Mouse (Mus musculus): ENCODE measurements around the gene Btbd19. TPM values are rescaled to one million over a fixed set of nuclear protein-coding genes. Genes with fewer than 3 reads are reported as not detected.

Gene Btbd19
- total RNA-seq, 2 experiments from 2014 or later: 11.6 to 13.4 TPM

DNA sequence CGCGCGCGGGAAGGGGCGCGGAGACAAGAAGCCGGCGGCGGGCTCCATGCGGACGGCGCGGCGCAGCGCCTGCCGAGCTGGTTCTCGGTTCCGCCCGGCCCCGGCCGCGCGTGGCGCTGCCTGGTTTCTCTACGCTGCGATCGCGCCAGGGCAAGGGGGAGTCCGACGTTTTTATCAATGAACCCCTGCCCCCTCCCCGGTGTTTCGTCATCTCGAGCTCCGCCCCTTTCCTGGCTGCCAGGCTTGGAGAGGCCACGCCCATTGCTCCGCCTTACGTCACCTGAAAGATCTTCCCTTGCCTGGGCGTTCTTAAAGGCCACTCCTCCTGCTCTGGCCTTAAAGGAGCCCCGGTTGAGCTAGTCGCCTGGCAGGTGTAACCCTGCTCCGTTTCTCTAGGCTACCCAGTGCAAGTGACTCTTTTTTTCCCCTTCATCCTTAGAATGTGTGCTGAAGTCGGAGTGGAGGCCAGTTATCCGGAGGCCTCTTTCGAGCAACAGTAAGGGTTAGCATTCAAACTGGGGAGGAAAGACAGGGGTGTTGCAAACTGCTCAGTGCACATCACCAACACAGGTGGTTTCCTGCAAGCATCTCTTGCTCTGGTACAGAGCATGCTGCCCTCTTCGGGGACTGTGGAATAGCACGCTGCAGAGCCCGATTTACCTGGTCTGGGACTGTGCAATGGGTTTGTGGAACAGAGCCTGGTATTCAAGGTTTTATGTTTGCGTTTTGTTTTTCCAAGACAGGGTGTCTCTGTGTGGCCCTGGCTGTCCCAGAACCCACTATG lies 8.5 kb upstream of the Btbd19 start, which contains the start of gene Plk3:
Plk3 (minus strand) TSS at position 147 of the 784 bp plus-strand sequence.
- peak; percentile 97 to 98 for DNase-seq

DNA sequence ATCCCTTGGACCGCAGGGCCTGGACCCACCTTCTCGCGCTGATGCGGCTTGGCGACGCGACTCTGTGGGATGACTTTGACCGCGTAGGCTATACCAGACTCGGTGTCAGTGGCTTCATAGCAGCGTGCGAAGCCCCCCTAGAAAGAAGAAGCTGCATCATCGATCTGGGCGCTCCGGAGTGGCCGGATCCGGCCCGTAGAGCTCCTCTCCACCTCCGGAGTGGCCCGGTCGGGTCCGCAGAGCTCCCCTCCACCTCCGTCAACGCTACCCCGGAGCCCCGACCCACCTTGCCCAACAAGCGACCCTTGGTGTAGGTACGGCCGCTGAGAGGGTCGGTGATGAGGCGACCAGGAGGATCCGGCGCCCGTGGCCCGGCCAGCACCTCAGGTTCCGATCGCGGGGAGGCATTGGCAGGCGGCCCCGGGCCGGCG lies 7.9 kb upstream of the Btbd19 start:
- DNase-seq: peak in 1 of 2 experiments; percentile 30

DNA sequence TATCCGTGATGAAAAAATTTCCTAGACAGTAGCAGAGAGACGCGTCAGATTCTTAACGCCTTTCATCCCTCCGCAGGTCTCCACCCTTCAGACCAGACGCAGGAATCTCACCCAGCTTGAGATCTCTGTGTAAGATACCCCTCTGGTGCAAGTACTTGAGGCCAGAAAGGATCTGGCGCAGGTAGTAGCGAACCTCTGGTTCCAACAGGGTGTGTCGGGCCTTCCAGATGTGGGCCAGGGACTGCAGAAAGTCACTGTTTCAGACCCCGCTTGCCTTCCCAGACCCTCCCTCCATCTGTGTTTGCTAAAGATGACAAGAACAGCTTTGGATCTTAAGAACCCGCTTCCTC lies 7.2 kb upstream of the Btbd19 start:
- no peak for DNase-seq

DNA sequence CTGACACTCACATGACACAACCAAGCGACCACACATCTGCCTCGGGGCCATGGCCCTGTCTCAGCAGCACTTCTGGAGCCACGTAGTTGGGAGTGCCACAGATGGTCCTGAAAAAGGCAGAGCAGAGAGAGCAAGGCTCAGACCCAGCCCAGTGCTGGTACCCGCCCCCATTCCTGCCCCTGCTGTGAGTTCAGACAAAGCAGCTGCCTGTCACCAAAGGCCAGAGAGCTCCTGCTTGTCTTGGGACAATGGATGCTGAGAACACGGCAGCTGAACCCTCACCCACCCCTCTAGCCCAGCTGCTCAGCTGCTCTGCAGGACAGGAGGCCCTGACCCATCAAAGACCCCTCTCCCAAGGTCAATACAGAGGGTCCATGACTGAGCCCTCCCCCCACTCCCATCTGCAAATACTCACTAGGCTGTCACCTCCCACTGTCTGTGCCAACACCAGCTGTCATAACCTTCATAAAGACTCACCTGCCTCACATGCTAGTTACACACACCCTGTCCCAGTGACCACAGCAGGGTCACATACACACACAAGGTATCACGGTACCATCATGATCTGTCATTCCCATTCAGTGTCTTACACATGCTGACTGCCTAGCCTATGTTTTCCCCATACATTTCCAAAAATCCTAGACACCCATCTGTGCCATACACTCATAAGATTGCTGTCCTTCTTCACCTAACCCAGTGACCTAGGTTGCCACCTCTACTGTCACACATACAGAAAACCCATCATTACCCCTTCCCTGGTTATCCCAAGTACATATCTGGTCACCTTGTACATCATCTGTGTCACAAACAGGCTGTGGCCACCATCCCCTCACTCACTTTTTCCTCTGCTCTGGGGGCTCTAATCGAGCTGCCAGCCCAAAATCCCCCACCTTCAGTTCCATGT lies 6.6 kb upstream of the Btbd19 start:
- no peak for DNase-seq

DNA sequence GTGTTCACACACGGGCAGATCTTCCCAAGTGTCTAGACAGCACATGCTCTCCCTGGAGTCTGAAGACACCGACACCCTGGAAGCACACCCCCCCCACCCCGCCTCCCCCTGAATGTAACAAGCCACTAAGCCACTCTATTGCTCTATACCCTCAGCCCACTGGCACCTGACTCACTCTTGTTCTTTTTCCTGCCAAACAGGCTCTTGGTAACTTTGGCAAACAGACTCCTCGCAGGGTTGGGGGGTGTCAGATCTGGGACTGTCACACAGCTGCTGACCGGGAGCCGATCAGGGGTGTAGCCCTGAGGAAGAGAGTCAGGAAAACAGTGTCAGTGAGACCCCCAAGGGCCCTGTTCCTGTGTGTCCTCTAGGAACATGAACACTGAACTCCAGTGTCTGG lies 5.7 kb upstream of the Btbd19 start:
- no peak for DNase-seq

DNA sequence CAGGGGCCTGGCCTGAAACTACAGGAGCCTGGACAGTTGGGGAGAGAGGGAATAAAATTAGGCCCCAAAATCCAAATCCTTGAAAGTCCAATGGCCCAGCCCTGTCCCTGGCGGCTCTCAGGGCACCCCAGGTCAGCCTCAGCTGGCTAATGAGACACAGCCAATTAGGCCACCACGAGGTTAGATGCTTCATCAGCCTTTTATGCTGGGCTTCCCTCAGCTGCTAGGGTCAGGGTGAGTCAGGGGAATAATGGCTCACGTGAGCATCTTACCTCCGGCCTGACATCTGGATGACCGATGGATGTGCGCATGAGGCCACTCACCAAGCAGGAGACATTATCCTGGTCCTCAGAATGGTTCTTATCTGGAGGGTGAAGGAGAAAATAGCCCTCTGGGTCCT lies 5.3 kb upstream of the Btbd19 start:
- DNase-seq: no peak

DNA sequence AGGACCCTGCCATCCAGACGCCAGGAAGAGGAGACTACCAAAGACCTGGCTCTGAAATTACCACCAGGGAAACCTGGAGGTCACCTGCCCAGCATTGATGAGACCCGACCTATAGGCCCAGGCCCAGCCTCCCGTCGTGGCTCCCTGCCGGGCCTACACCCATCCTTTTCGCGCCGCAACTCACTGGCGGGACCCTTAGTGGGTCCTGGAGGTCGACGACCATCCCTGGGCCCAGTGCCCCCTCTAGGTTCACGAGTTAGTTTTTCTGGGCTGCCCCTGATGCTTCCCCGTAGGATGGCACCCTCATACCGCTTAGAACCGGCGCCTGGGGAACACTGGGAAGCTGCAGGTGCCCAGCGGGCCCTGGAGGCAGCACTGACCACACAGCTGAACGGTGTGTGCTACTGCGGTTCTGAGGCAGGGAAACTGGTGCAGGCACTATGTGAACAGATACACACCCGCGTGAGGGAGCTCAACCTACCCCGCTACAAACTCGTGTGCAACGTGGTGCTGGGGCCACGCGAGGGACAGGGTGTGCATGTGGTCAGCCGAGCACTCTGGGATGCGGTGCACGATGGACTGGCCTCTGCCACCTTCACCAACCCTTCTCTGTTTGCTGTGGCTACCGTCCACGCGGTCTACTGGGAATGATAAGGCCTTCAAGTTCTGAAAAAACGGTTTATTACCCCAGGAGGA lies 2.6 kb upstream of the Btbd19 start:
- DNase-seq: no peak

DNA sequence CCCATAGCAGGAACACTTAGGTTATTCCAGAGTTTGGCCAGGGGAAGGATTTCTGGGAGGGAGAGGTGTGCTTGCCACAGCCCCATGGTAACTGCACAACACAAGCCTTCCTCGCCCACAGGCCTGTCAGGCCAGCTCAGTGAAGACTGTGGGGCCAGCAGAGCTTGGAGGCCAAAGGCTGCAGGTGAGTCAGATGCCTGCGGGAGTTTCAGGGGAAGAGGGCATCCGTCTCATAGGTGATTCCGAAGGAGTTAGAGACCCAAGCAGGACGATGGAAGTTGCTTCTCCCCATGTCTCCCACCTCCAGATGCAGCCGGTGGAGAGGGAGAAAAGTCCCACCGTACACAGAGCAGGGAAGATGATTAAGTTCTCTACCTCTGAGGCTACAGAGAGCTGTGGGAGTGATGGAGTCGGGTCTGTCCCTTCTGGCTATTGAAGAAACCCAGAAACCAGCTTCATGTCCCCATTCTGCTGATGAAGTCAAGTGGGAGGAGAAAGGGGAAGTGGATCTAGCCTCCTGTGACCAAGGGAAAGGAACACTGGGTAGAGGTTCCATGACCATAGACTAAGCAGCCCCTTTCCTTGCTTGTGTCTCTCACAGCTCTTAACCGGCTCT lies 1.3 kb upstream of the Btbd19 start, which contains the start of gene Tctex1d4:
Tctex1d4 (plus strand) TSS at position 120 of the 616 bp plus-strand sequence.
- no peak for DNase-seq

DNA sequence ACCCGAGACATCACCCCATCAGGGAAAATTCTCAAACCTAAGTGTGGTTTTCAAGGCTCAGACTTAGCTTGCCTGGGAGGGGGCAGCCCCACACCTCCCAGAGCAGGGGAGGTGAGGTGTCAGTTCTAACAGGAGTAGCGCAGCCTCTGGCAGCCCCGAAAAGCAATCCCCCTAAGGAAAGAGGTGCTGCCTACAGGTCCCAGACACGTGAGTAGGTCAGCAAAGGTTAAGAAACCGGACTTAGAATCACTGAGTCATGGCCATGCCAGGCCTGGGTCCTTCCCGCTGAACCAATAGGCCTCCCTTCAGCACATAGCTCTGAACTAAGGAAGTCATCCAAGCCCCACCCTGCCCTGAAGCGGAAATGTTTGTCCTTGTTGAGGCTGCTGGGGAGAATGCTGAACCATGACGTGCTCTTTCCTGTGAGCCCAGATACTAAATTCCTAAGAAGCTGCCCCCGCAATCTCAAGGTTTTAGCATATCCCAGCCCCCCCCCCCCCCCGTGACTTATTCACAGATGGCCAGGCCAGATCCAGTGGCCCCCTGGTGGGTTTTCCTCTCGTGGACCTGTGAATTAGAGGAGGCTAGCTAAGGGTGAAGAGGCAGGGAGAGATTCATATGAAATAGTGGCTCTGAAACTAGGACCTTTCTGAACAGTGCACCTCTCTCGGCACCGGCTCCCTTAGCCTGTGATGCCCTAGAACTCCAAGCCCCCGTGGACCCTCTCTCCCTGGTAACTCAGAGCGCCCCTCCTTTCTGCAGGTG lies 567 bp upstream of the Btbd19 start:
- no peak for DNase-seq

DNA sequence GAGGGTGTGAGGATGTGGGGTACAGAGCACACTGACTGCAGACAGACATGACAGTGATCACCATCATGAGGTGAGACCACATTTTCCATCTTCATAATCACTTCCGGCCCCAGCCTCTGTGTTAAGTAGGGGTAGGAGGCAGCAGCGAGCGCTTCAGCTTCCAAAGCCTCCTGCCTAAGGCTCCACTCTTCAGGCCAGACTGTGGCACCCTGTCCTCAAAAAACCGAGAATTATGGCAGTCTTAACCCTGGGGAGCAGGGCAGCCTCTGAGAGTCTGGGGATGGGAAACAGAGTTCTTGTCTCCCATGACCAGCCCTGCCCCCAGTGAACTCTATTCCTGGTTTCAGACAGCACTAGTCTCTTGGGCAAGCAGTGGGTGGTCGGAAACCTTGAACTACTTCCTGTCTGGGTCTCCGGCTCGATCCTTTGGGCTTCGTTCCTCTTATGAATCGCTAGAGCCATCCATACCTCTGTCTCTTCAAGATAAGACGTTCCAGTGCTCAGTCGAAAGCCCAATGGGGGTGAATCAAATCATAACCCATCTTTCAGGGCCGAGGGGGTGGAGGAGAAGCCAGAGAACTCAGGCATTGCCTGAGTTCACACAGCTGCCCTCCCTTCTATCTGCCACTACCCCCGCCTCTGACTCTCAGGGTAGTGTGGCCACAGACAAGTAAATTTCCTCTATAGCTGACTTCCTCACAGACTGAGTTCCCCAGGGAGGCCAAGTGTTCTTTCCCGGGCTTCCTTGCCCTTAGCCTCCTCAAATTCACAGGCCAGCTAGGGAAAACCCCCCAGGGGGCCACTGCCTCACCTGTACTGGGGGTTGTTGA lies 792 bp downstream of the Btbd19 start:
- DNase-seq: no peak

DNA sequence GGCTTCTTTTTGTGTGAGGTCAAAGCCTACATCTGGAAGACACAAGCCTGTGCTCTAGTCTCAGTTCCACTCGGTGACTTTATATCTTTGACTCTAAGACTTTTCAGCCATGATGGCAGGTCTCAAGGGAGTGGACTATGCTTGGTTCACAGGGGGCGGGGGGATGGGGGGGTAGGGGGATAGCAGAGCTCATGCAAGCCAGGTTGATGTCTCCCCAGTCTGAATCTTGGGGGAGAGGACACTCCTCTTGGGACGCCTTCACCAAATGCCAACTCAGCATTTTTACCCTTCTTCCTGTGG lies 1.4 kb downstream of the Btbd19 start:
- no peak for DNase-seq

DNA sequence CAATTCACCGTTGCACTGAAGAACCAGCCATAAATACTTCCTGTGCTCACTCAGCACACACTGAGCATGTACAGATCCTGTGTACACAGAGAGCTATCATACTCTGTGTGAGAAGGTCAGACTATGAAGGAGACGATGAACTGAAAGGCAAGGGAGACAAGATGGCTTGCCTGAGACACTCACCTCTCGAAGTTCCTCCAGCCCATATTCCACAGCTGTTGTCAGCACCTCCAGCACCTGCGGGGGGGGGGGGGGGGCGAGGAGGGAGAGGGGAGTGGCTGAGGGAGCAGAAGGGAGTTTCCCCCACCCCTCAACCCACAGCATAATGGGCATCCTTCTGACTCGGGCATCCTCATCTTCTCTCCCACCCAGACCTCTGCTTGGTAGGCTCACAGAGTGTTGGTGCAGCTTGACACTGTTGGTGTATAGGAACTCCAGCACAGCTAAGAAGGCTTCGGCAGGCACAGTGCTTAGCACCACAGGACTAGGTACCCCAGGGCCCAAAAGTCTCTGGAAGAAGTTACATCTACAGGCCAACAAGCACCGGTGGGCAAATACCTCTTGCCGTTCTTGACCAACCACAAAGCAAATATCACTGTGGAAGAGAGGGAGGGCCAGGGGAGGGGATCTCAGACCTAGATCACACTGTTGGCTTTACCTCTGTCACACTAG lies 1.8 kb downstream of the Btbd19 start:
- DNase-seq: no peak

DNA sequence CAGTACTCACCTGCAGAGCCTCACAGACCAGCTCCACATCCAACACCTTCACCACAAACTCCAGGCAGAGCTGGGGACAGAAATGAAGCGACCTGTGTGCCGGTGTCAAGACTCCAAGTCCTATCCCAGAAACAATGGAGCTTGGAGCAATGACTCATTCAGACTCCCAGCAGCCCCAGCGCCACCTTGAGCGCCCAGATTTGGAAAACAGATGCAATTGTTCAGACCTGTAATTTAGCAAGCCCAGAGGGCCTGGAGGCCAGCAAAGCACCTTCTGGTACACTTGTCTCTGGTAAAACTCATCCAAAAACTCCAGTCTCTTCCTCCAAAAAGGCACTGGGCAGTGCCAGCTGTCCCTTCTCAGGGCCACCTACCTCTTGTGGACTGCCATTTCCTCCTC lies 3.3 kb downstream of the Btbd19 start:
- DNase-seq: no peak

DNA sequence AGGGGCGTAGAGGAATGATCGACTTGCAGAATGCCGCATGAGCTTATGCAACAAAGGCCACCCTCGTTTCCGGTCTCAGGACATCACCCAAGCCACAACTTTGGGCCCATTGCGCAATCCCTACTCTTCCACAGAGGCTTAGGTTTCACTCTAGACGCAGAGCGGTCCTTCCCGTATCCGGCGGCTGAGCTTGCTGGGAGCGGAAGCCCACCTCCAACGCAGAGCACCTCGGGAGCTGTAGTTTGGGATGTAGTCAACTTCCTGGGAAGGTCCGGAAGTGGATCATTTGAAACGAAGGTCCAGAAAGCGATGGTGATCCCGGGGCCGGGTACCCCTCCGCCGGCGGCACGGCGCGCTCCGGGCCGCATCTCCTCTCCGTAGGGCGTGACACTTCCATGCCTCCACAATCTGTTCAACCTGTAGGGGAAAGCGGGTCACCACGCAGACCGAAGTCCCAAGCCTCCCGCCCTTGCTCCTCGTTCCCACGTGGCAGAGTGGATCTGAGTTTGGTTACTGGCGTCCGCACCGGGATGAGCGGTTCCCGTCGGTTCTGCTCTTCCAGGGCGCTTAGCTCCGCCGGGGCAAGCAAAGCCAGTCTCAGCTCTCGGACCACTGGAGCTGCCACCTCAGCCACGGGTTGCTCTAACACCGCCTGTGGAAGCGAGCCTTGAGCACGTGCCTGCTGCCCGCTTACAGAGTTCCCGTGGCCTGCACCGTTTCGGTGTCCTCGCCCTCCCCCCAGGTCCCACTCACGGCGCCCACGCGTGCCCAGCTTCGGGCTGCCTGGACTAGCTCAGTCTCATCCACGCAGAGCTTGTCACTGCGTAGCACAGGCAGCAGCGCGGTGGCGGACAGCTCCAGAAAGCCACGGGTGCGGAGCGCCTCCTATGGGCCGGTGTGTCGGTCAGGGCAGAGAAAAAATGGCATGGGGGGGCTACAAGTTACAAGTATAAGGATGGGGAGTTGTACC lies 4.8 kb downstream of the Btbd19 start:
- peak; percentile 93 for DNase-seq

DNA sequence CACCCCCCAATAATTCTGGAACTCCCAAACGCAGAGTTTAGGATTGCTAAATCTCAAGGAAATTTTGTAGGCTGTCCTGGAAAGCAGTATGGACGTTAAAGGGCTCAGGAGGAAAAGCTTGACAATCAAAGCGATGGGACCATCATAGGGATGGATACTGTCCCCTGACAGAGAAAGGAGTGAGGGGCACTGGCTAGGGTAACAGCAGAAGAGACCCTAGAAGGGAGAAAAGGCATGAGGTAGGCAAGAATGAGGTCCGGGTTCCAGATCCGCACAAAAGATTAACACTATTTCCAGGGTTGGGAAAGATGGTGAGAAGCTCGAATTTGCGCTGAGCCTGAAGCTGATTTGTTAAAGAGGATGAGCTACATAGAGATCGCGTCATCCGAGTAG lies 5.5 kb downstream of the Btbd19 start:
- DNase-seq: no peak

DNA sequence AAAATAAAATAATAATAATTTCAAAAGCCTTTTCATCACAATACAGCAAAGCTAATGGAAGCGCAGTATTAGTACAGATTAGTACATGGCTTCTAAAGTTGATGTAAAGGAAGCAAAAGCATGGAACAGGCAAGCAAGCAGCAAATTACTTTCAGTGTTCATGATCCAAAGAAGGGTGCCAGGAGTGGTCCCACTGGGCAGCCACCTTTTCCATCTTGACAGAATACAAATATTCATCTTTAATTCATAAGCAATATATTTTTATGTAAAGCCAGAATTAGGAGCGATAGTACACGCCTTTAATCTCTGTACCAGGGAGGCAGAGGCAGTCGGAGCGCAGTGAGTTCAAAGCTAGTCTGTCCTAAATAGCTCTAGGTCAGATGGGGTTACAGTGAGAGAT lies 5.9 kb downstream of the Btbd19 start:
- no peak for DNase-seq

DNA sequence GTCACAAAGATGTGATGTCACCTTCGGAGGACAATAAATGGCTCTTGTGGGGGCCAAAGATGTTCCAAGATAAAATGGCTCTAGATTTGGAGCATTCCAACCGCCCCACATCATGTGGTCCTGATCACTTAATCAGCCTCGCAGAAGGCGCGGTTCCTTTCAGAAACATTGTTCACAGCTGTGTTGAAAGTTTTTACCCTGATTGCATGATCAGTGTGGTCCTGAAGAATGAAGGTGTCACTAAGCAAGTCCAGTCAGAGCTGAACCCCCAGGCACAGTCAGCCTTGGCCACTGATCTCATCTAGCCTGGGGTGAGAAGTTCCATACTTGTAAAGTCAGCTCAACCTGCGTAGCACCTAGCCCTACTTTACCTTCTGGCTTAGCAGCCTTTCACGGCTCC lies 7.6 kb downstream of the Btbd19 start:
- DNase-seq: no peak

DNA sequence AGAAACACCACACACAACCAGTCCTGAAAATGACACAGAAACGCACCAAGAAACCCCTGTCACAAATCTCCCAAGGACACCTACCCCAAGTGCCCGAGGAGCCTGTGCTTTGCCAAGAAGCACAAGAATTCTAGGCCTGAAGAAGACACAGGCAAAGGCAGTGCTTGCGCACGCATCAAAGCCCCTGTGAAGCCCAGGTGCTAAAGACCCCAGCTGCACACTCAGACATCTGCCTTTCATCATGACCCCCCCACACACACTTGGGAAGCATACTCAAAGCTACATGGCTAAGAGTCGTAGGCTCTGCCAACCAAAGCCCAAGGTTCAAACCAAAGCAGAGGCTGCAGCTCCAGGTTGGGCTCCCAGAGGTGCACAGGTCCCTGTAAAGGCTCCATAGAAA lies 9.9 kb downstream of the Btbd19 start:
- no peak for DNase-seq

DNA sequence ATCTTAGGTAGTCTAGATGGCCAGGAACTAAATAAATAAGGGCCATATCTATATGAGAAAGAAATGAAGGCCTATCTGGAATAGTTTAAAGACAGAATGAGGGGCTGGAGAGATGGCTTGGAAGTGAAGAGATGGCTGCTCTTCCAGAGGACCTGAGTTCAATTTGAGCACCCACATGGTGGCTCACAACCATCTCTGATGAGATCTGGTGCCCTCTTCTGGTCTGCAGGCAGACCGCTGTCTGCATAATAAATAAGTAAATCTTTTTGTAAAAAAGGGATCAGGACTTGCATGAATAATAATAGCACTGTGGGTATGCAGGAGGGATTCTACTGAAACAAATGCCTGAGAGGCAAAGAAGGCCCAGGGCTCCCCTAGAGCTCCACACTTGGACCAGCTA lies 12.3 kb downstream of the Btbd19 start:
- no peak for DNase-seq

All from layer of hippocampus, postnatal 36 days (tissue).